Mouse (Mus musculus): ENCODE results near the gene Rufy1. TPM values are rescaled to one million over a fixed set of nuclear protein-coding genes. Genes with fewer than 3 reads are reported as not detected.

Rufy1 gene
- polyA plus RNA-seq, 1 experiment from 2014 or later = 29.9 TPM

- H3K27me3 ChIP-seq (ENCODE audit: control insufficient read depth, insufficient read depth, low read length) = no peaks in the 10 kb centered on the region
- peak overlapping the region; percentile 23; the same call in 1 of the 2 replicates for H3K9ac ChIP-seq (ENCODE audit: low read depth, low read length)
- peak overlapping the region; percentile 97 for H3K4me3 ChIP-seq (ENCODE audit: low read depth, low read length)
- 71% methylated on average over 12 of the region's 12 CpGs for WGBS
- peaks cover 10% of the 10 kb centered on the region for H3K4me1 ChIP-seq (replicated peaks; ENCODE audit: control insufficient read depth, insufficient read depth, low read length)
- H3K36me3 ChIP-seq (ENCODE audit: control insufficient read depth, insufficient read depth, low read length) = peaks cover 8% of the 10 kb centered on the region
- H3K27ac ChIP-seq (ENCODE audit: low read depth, low read length) = no peak overlapping the region
- H3K9me3 ChIP-seq (ENCODE audit: control insufficient read depth, low read length) = no peaks in the 10 kb centered on the region
- DNase-seq (ENCODE audit: low spot score) (no peak), ATAC-seq (ENCODE audit: low FRiP score) (no peak)
- H3K4me2 ChIP-seq (replicated peaks; ENCODE audit: low read depth, low read length) = peak overlapping the region; percentile 68
Observed at GRCm38 (mm10) chr11:50379023-50379752, 51.7 kb downstream of the Rufy1 start.

- Histone ChIP-seq H3K4me1 (replicated peaks; ENCODE audit: control insufficient read depth, insufficient read depth, low read length) (peaks cover 10% of the 10 kb centered on the region), H3K4me2 (replicated peaks; ENCODE audit: low read depth, low read length) (peak overlapping the region; percentile 68), H3K9me3 (ENCODE audit: control insufficient read depth, low read length) (no peaks in the 10 kb centered on the region), H3K27me3 (ENCODE audit: control insufficient read depth, insufficient read depth, low read length) (no peaks in the 10 kb centered on the region), H3K27ac (ENCODE audit: low read depth, low read length) (peak overlapping the region; percentile 99), H3K36me3 (ENCODE audit: control insufficient read depth, insufficient read depth, low read length) (peaks cover 6% of the 10 kb centered on the region), H3K9ac (ENCODE audit: low read depth, low read length) (peak overlapping the region; percentile 99), H3K4me3 (ENCODE audit: low read depth, low read length) (peak overlapping the region; percentile 97)
- ATAC-seq (ENCODE audit: low FRiP score) = peak; percentile 83
- DNase-seq (ENCODE audit: low spot score) = peak; percentile 91
- WGBS = under 1% methylated on average over 71 of the region's 71 CpGs
Observed at GRCm38 (mm10) chr11:50377892-50378684, 52.8 kb downstream of the Rufy1 start.

GRCm38 (mm10) chr11:50376911-50377891 lies 53.7 kb downstream of the Rufy1 start, which contains the start of gene Hnrnph1:
Gene Hnrnph1, plus strand, starts transcription at chr11:50376990.
- peak; percentile 92 for ATAC-seq (ENCODE audit: low FRiP score)
- H3K9ac ChIP-seq (ENCODE audit: low read depth, low read length) = peak within 1 kb of the TSS; percentile 99

GRCm38 (mm10) chr11:50376156-50376790 lies 54.7 kb downstream of the Rufy1 start:
- Histone ChIP-seq H3K27ac (ENCODE audit: low read depth, low read length) (peak overlapping the region; percentile 99), H3K36me3 (ENCODE audit: control insufficient read depth, insufficient read depth, low read length) (peaks cover 3% of the 10 kb centered on the region; the same call in 1 of the 2 replicates), H3K27me3 (ENCODE audit: control insufficient read depth, insufficient read depth, low read length) (no peaks in the 10 kb centered on the region), H3K4me2 (replicated peaks; ENCODE audit: low read depth, low read length) (peak overlapping the region; percentile 91), H3K4me3 (ENCODE audit: low read depth, low read length) (peak overlapping the region; percentile 97), H3K9me3 (ENCODE audit: control insufficient read depth, low read length) (no peaks in the 10 kb centered on the region), H3K9ac (ENCODE audit: low read depth, low read length) (peak overlapping the region; percentile 99), H3K4me1 (replicated peaks; ENCODE audit: control insufficient read depth, insufficient read depth, low read length) (peaks cover 9% of the 10 kb centered on the region)
- no peak for ATAC-seq (ENCODE audit: low FRiP score)
- WGBS = 30% methylated on average over 10 of the region's 10 CpGs
- no peak for DNase-seq (ENCODE audit: low spot score)

More at GRCm38 (mm10) chr11:50376911-50377891, 53.7 kb downstream of the Rufy1 start, which contains the start of gene Hnrnph1:
- H3K4me2 ChIP-seq (replicated peaks; ENCODE audit: low read depth, low read length) = peak within 1 kb of the TSS; percentile 91
- H3K9me3 ChIP-seq (ENCODE audit: control insufficient read depth, low read length) = no peaks in the 10 kb centered on the region
- H3K36me3 ChIP-seq (ENCODE audit: control insufficient read depth, insufficient read depth, low read length) = peaks cover 3% of the 10 kb centered on the region; the same call in 1 of the 2 replicates
- peak; percentile 99 for DNase-seq (ENCODE audit: low spot score)
- H3K4me1 ChIP-seq (replicated peaks; ENCODE audit: control insufficient read depth, insufficient read depth, low read length) = peaks cover 9% of the 10 kb centered on the region
- no peaks in the 10 kb centered on the region for H3K27me3 ChIP-seq (ENCODE audit: control insufficient read depth, insufficient read depth, low read length)
- peak within 1 kb of the TSS; percentile 99 for H3K27ac ChIP-seq (ENCODE audit: low read depth, low read length)
- peak within 1 kb of the TSS; percentile 97 for H3K4me3 ChIP-seq (ENCODE audit: low read depth, low read length)
- under 1% methylated on average over 71 of the region's 76 CpGs for WGBS

GRCm38 (mm10) chr11:50375421-50375820 lies 55.5 kb downstream of the Rufy1 start:
- ATAC-seq (ENCODE audit: low FRiP score) (no peak), DNase-seq (ENCODE audit: low spot score) (no peak)
- no peak overlapping the region for H3K27ac ChIP-seq (ENCODE audit: low read depth, low read length)
- no peak overlapping the region for H3K4me3 ChIP-seq (ENCODE audit: low read depth, low read length)
- no peak overlapping the region for H3K9ac ChIP-seq (ENCODE audit: low read depth, low read length)
- no peaks in the 10 kb centered on the region for H3K9me3 ChIP-seq (ENCODE audit: control insufficient read depth, low read length)
- no peak overlapping the region for H3K4me2 ChIP-seq (replicated peaks; ENCODE audit: low read depth, low read length)
- peaks cover 3% of the 10 kb centered on the region; the same call in 1 of the 2 replicates for H3K36me3 ChIP-seq (ENCODE audit: control insufficient read depth, insufficient read depth, low read length)
- H3K4me1 ChIP-seq (replicated peaks; ENCODE audit: control insufficient read depth, insufficient read depth, low read length) = peaks cover 9% of the 10 kb centered on the region
- H3K27me3 ChIP-seq (ENCODE audit: control insufficient read depth, insufficient read depth, low read length) = no peaks in the 10 kb centered on the region
- 83% methylated on average over 5 of the region's 5 CpGs for WGBS

GRCm38 (mm10) chr11:50374286-50375015 lies 56.5 kb downstream of the Rufy1 start:
- Histone ChIP-seq H3K9me3 (ENCODE audit: control insufficient read depth, low read length) (no peaks in the 10 kb centered on the region), H3K27me3 (ENCODE audit: control insufficient read depth, insufficient read depth, low read length) (no peaks in the 10 kb centered on the region), H3K36me3 (ENCODE audit: control insufficient read depth, insufficient read depth, low read length) (no peaks in the 10 kb centered on the region), H3K4me1 (replicated peaks; ENCODE audit: control insufficient read depth, insufficient read depth, low read length) (peaks cover 5% of the 10 kb centered on the region), H3K4me2 (replicated peaks; ENCODE audit: low read depth, low read length) (no peak overlapping the region), H3K4me3 (ENCODE audit: low read depth, low read length) (no peak overlapping the region), H3K27ac (ENCODE audit: low read depth, low read length) (no peak overlapping the region), H3K9ac (ENCODE audit: low read depth, low read length) (no peak overlapping the region)
- 90% methylated on average over 13 of the region's 13 CpGs for WGBS
- no peak for ATAC-seq (ENCODE audit: low FRiP score)
- no peak for DNase-seq (ENCODE audit: low spot score)

GRCm38 (mm10) chr11:50373621-50374020 lies 57.3 kb downstream of the Rufy1 start:
- H3K36me3 ChIP-seq (ENCODE audit: control insufficient read depth, insufficient read depth, low read length) = no peaks in the 10 kb centered on the region
- peaks cover 4% of the 10 kb centered on the region; the same call in 1 of the 2 replicates for H3K4me1 ChIP-seq (replicated peaks; ENCODE audit: control insufficient read depth, insufficient read depth, low read length)
- H3K9me3 ChIP-seq (ENCODE audit: control insufficient read depth, low read length) = no peaks in the 10 kb centered on the region
- 100% methylated on average over 1 of the region's 1 CpGs for WGBS
- ATAC-seq (ENCODE audit: low FRiP score) (no peak), DNase-seq (ENCODE audit: low spot score) (no peak)
- no peak overlapping the region for H3K4me3 ChIP-seq (ENCODE audit: low read depth, low read length)
- H3K4me2 ChIP-seq (replicated peaks; ENCODE audit: low read depth, low read length) = no peak overlapping the region
- H3K27ac ChIP-seq (ENCODE audit: low read depth, low read length) = no peak overlapping the region
- H3K9ac ChIP-seq (ENCODE audit: low read depth, low read length) = no peak overlapping the region
- no peaks in the 10 kb centered on the region for H3K27me3 ChIP-seq (ENCODE audit: control insufficient read depth, insufficient read depth, low read length)

Data from hindbrain, embryonic 11.5 days (tissue).